ENCODE assay signal across 19 mouse cellular contexts in genomic region chr2:173455216-173455615, GRCm38 (mm10).
DNase-seq lines count a peak whose midpoint lies in the region.
"Had no signal": no experiment of that assay in that cellular context is flagged by ENCODE, and none has a peak within 500 bp of the region (broad histone marks: within the 10 kb centered on the region; RNA-seq: fewer than 3 reads in every experiment).

No protein-coding gene starts in this region.

- DNase-seq in kidney, postnatal 10 days = peak; percentile 3
- no peak for DNase-seq in kidney, postnatal 14 days
- peak; percentile 58 to 63 for DNase-seq in CD8-positive naive resting alpha-beta T cell, adult 2 months (ENCODE audit: low read depth in 2 of 2, low spot score in 2 of 2)
- peak; percentile 80 for DNase-seq in naive thymus-derived CD4-positive, alpha-beta T cell, adult 2 months (ENCODE audit: low read depth)
- peak; percentile 65 for DNase-seq in thymus, postnatal 25 days
- DNase-seq in right cerebral cortex, adult 18-20 months = no peak
- DNase-seq in adrenal gland, postnatal 4 days (ENCODE audit: low spot score in 2 of 2) = no peak
- DNase-seq: adrenal gland, adult 8-10 months; cerebellum, adult 11 months; cerebellum, postnatal 36 days; forebrain, postnatal 0 days; gastrocnemius, adult 2 months; heart, adult 18-20 months; kidney, postnatal 36 days; layer of hippocampus, adult 9-11 months; liver; liver, postnatal 0 days; lung, postnatal 36 days; right cerebral cortex, postnatal 4 days had no signal

Comparison
In these comparisons a context has a peak if more than half of its experiments do, and no peak if none do; other contexts are left out.
1. DNase-seq: peak in kidney, postnatal 10 days (single experiment), CD8-positive naive resting alpha-beta T cell, adult 2 months (2 of 2), naive thymus-derived CD4-positive, alpha-beta T cell, adult 2 months (single experiment) and thymus, postnatal 25 days (single experiment); none in kidney, postnatal 14 days (single experiment), right cerebral cortex, adult 18-20 months (single experiment) and adrenal gland, postnatal 4 days (0 of 2).